Mouse (Mus musculus) left cerebral cortex, adult 2 months (tissue): ENCODE measurements around the gene Zfyve9. TPM values are rescaled to one million over a fixed set of nuclear protein-coding genes. Genes with fewer than 3 reads are reported as not detected.

ENCODE experiments used
- DNase-seq, 2 experiments: peaks; one replicate each; pipeline ENCODE4 v3.0.0; 2021 to 2022; ENCODE audit warnings: low spot score in 2 of 2, mixed read lengths in 1 of 2; ENCODE audit errors: extremely low spot score in 1 of 2
- H3K27ac ChIP-seq: fragments of 200-600 bp; 2 replicates; pipeline ENCODE4 v1.8.1; 2022
- H3K4me3 ChIP-seq: fragments of 200-600 bp; 2 replicates; pipeline ENCODE4 v1.8.1; 2022
- CTCF ChIP-seq: fragments of 200-600 bp; IDR thresholded peaks from 2 replicates; pipeline ENCODE4 v1.8.1; 2022; ENCODE audit warnings: antibody characterized with exemption, mild to moderate bottlenecking, moderate library complexity
- intact Hi-C: fragments of 180-260 bp; cut with DNase I; formaldehyde crosslinking; loops from one replicate; pipeline ENCODE4 v1.15.1; 2025
- total RNA-seq, 2 experiments: library from RNA; stranded (reverse); gene quantifications; 2 replicates each; pipeline ENCODE4 v1.2.3; 2021

Gene Zfyve9
- total RNA-seq, 2 experiments from 2014 or later = 66.4 to 78.5 TPM

DNA sequence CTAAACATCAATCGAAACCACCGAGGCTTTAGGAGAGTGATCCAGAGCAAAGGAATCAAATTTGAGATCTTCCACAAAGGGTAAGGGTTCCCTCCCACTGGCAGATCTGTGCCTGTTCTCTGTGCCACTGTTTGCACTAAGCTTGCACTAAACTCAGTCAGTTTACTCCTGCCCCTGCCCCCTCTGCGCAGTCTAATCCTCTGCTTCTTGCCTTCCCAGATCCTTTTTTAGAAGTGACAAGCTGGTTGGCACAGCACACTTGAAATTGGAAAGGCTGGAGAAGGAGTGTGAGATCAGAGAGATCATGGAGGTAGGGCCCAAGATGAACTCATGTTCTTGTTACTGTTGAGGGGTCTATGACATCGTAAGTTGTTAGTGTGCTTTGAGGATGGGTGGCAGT, 149.0 kb downstream of the Zfyve9 start:
- no peak overlapping the region; the same call in none of the 2 replicates for H3K27ac ChIP-seq
- TF ChIP-seq CTCF = no peak
- intact Hi-C loops = no loop called here
- H3K4me3 ChIP-seq = no peak overlapping the region
- DNase-seq = no peak

DNA sequence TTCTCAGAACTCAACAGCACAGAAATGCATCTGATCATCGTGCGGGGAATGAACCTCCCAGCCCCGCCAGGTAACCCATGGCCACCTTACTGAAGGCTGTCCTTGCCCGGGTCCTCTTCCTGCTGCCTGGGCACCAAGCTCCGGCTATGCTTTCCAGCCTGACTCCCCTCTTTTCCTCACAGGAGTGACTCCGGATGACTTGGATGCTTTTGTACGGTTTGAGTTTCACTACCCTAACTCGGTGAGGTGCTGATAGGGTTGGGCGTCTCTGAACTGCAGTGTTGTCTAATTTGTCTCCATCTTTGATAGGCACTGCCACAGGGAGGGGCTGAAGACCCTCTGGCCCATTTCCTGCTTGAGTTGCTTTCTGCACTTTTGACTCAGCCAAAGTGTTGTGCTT, 150.5 kb downstream of the Zfyve9 start:
- intact Hi-C loops = no loop called here
- no peak overlapping the region for H3K27ac ChIP-seq
- no peak for TF ChIP-seq CTCF
- H3K4me3 ChIP-seq = no peak overlapping the region
- DNase-seq = no peak

DNA sequence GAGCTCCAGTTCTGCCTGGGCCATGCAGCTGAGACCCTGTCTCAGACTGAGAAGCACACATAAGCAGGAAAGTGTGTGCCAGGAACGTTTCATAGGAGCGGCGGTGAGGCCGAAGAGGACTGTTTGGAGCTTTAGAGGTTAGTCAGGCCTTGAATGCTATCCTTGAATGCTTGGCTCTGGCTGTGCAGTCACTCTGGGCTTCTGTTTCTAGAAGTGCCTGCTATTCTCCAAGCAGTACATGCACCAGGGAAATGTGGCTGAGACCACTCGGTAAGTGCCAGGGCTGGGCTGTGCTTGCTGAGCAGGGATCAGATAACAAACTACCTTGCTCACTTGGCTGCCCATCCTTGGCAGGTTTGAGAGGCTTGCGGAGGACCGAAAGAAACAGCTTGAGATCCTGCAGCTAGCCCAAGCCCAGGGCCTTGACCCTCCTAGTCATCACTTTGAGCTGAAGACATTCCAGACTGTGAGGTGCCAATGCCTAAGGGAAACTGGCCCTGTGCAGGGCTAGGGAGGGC, 151.2 kb downstream of the Zfyve9 start:
- DNase-seq = no peak
- no peak overlapping the region for H3K4me3 ChIP-seq
- no peak overlapping the region for H3K27ac ChIP-seq
- intact Hi-C loops = no loop called here
- TF ChIP-seq CTCF = no peak

DNA sequence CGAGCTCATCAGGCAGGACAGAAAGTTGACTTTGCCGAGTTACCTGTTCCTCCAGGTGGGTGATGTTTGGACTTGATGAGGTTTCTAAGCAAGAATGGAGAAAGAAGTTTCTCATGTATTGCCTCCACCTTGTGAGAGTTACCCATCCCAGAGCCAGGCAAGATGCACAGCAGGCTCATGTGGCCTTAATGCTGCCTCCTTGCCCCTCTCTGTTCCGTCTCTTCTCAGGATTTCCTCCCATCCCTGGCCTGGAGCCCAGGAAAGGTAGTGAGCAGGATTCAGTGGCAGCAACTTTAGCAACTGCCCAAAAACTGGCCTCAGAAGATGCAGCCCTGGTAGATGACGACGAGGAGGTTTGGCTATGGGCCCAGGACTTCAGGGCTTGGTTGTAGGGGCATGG, 153.5 kb downstream of the Zfyve9 start:
- DNase-seq = no peak
- no peak for TF ChIP-seq CTCF
- no peak overlapping the region for H3K27ac ChIP-seq
- H3K4me3 ChIP-seq = no peak overlapping the region
- intact Hi-C loops = no loop called here

DNA sequence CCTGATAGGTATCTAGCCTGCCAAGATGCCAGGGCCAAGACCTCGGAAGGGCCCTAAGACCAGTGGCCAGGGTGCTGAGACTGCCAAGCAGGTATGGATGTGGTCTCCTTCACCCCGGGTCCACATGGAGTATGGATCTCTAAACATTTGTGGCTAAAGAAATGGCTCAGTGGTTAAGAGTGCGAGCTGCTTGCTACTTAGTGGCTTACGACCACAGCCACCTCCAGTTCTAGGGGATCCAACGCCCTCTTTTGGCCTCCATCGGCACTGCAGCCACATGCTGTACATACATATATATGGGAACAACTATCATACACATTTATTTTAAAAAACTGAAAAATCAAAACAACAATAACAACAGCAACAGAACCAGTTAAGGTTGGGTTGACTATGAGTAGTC, 159.1 kb downstream of the Zfyve9 start:
- DNase-seq = no peak
- TF ChIP-seq CTCF = no peak; the same call in none of the 2 replicates
- Histone ChIP-seq H3K4me3 (no peak overlapping the region), H3K27ac (no peak overlapping the region)
- intact Hi-C loops = no loop called here

DNA sequence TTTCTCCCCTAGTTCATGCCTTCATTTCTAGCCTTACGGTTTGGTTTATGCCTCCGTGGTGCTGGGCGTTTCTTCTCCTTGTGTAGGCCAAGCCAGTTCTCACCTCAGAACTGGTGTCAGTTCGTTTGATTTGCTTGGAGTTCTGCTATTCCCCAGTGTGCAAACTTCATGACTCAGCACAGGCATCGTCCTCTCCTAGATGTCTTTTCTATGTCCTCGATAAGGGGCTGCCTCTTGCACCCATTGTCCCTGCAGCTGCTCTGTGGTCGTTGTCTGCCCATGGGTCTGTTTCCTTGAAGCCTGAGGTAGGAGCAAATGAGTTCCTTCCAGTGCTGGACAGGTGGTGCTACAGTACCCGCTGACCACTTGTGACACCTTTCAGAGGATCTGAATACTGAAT, 160.1 kb downstream of the Zfyve9 start:
- DNase-seq = peak in 1 of 2 experiments; percentile 18
- H3K4me3 ChIP-seq = peak overlapping the region; percentile 95
- no peak for TF ChIP-seq CTCF
- intact Hi-C loops = loop anchor here (1.0 kb wide), 1 partner anchor 213 kb away; the partner anchor contains the start of gene Btf3l4
- H3K27ac ChIP-seq = peak overlapping the region; percentile 98

DNA sequence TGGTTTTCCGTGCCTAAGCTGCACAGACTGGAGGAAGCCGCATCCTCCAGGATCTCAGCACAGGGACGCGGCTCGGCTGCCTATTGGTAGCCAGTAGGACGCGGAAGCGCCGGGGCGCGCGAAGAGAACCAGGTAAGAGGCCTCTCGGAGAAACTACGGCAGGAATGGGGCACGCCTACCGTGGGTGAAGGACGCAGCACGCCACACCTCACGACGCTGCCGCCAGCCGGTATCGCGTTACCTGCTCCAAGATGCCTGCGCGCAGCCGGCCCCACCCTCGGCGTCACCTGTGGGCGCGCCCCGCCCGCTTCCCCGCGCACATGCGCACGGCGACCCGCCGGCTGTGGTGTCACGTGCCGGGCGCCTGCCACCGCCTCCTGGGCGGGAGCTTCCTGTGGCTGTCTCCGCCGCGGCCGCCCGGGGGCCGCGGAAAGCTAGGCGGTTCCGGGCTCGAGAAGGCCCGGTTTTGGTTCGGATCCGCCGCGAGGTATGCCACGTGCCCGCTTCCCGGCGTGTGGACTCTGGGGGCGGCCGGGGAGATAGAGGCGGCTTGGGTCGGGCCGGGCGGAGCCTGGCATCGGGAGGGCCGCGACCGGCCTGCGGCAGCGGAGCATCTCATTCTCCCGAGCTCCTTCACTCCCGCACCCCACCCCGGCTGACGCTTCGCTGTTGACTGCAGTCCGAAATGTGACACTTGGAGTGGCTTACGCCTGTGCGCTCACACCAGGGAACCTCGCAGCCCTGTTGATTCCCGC, 160.8 kb downstream of the Zfyve9 start, which contains the start of gene Cc2d1b:
Gene Cc2d1b, plus strand, starts transcription at position 354 of the 755 bp plus-strand sequence.
- DNase-seq = peak; percentile 92 to 94
- intact Hi-C loops = loop anchor here (1.0 kb wide), 2 partner anchors 40 to 214 kb away; partner anchors contain the start of genes Btf3l4, Orc1 and Prpf38a

DNA sequence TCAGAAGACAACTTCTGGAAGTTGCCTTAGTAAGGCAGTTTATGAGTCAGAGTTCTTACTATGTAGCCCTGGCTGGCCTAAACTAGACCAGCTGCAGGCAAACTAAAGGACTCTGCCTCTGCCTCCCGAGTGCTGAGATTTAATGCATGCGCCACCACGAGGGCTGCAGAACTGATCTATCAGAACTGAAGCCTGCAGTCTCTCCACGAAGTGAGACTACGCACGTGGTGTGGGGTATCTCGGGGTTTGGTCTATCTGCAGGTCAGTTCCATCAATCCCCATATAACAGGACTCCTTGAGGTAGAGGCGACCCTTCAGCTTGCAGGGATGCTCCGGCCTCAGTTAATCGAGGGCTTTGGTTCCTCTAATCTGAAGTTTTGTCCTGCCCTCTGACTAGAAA, 161.4 kb downstream of the Zfyve9 start:
- H3K27ac ChIP-seq = peak overlapping the region; percentile 98
- H3K4me3 ChIP-seq = peak overlapping the region; percentile 95
- peak; percentile 41 to 44 for DNase-seq
- intact Hi-C loops = loop anchor here (1.0 kb wide), 1 partner anchor 40 kb away; the partner anchor contains the start of genes Orc1 and Prpf38a
- TF ChIP-seq CTCF = no peak

More for the DNA sequence above, 160.8 kb downstream of the Zfyve9 start, which contains the start of gene Cc2d1b:
- peak within 1 kb of the TSS; percentile 95 for H3K4me3 ChIP-seq
- peak; percentile 24 for TF ChIP-seq CTCF
- peak within 1 kb of the TSS; percentile 98 for H3K27ac ChIP-seq

DNA sequence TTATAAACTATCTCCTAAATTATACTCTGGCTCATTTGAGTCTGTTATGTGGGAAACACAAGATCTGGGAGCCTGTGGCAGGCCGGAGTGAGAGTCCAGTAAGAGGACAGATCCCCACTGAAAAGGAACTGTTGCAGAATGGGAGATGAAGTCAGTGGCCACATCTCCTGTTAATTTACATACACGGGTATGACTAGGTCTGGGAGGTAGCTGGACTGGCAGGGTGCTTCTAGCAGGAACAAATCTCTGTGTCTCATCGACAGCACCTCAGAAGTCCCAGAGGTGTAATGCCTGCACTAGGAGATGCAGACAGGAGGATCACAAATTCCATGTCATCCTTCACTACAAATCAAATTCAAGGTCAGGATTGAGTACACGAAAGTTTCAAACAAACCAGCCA, 162.0 kb downstream of the Zfyve9 start:
- peak overlapping the region; percentile 95 for H3K4me3 ChIP-seq
- TF ChIP-seq CTCF = no peak
- intact Hi-C loops = no loop called here
- H3K27ac ChIP-seq = peak overlapping the region; percentile 98
- DNase-seq = no peak

DNA sequence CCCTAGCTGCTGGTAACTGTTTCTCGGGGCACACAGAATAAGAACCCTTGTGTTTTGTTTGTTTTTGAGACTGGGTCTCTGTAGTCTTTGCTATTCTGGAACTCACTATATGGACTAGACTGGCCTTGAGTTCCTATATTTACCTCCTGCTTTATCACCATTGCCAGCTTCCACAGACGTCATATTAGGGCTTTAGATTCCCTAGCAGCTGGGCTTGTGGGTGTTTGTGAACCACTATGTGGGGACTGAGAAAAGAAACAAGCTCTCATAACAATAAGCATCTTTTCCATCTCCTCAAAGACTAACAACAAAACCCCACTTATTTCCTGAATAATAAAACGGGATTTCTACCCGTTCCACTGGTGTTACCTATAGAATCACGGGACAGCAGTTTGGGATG, 169.7 kb downstream of the Zfyve9 start:
- TF ChIP-seq CTCF = no peak
- H3K27ac ChIP-seq = 0 out of 2 replicates have a peak overlapping the region, but pooled peaks have one; percentile 24
- no peak overlapping the region for H3K4me3 ChIP-seq
- intact Hi-C loops = no loop called here
- DNase-seq = no peak

DNA sequence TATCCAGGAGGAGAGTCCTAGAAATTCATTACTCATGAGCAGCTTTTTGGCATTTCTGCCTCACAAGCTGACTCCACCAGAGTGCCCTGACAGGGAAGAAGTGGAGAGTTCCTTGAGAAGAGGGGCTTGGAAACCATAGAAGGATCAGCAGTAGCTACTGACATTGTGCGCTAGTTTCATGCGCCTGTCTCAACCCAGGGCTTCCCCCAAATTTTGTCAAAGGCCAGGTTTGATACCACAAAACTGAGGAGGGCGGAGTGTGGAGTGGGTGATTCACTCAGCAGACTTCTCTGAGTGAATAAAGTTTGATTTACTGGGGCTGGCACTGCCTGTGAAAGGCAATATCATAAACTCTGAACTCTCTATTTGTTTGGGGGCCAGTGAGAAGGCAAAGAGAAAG, 171.9 kb downstream of the Zfyve9 start:
- intact Hi-C loops = no loop called here
- no peak for TF ChIP-seq CTCF
- no peak overlapping the region for H3K4me3 ChIP-seq
- no peak for DNase-seq
- no peak overlapping the region for H3K27ac ChIP-seq

DNA sequence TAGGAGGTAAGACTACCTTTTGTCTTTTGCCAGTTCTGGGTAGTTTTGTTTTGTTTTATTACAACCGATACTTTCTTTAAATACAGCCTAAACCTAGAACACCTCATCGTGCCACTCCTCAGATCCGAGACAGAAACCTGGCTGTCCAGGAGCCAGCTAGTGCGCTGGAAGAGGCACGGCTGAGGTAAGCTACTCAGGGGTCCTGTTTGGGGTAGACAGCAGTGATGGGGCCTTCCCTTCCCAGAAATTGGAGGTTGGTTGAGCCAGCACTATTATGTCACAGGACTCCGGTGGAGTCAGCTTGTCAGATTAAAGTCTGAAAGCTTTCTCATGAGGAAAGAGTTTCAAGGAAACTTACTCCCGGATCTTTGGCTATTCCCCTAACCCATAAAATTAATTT, 178.7 kb downstream of the Zfyve9 start:
- no peak overlapping the region for H3K27ac ChIP-seq
- no peak for DNase-seq
- intact Hi-C loops = no loop called here
- TF ChIP-seq CTCF = no peak
- H3K4me3 ChIP-seq = no peak overlapping the region
